Comparison of ENCODE assay signal across 8 mouse cellular contexts in genomic region chr3:9174517-9174832, GRCm38 (mm10).
A peak's percentile ranks its signal among the peaks of the same experiment; 100 is the strongest.
DNase-seq lines count a peak whose midpoint lies in the region; ATAC-seq and TF ChIP-seq lines count a peak whose summit lies in the region.
"Had no signal": no experiment of that assay in that cellular context is flagged by ENCODE, and none has a peak within 500 bp of the region (broad histone marks: within the 10 kb centered on the region; RNA-seq: fewer than 3 reads in every experiment).

No protein-coding gene starts in this region.

- H3K4me3 ChIP-seq in kidney, embryonic 14.5 days (ENCODE audit: low read length) = no peak overlapping the region
- peak overlapping the region; percentile 7 for H3K4me3 ChIP-seq in bone marrow, adult 2 months (replicated peaks; ENCODE audit: control insufficient read depth, low read depth, low read length)
- H3K4me3 ChIP-seq in limb, embryonic 15.5 days = peak overlapping the region; percentile 7; the same call in 1 of the 2 replicates

- H3K4me2 ChIP-seq in kidney, embryonic 14.5 days (replicated peaks; ENCODE audit: low read depth, low read length) = no peak overlapping the region
- peak overlapping the region; percentile 39 for H3K4me2 ChIP-seq in limb, embryonic 15.5 days

- no peak overlapping the region for H3K9ac ChIP-seq in kidney, embryonic 14.5 days (ENCODE audit: low read depth, low read length)
- no peak overlapping the region for H3K9ac ChIP-seq in limb, embryonic 15.5 days

- peaks cover 5% of the 10 kb centered on the region; the same call in 1 of the 2 replicates for H3K4me1 ChIP-seq in kidney, embryonic 14.5 days (ENCODE audit: control insufficient read depth, insufficient read depth, low read length)
- H3K4me1 ChIP-seq in bone marrow, adult 2 months (ENCODE audit: control insufficient read depth, insufficient read depth, low read length) = peaks cover 3% of the 10 kb centered on the region
- H3K4me1 ChIP-seq in limb, embryonic 15.5 days = peaks cover 13% of the 10 kb centered on the region

- TF ChIP-seq POLR2A in bone marrow, adult 2 months (IDR thresholded peaks at IDR 0.05; ENCODE audit: borderline replicate concordance, control insufficient read depth, low read depth, low read length) = no peak

- DNase-seq in kidney, postnatal 14 days = no peak
- DNase-seq in fat pad, adult 2 months (ENCODE audit: extremely low read depth, low read depth, low spot score) = peak; percentile 28
- no peak for DNase-seq in layer of hippocampus, adult 9-11 months
- DNase-seq: liver had no signal

- H3K36me3 ChIP-seq in kidney, embryonic 14.5 days (ENCODE audit: control insufficient read depth, insufficient read depth, low read length) = no peaks in the 10 kb centered on the region
- H3K36me3 ChIP-seq in limb, embryonic 15.5 days = no peaks in the 10 kb centered on the region

- 63% methylated on average over 2 of the region's 2 CpGs for WGBS in kidney, embryonic 14.5 days
- 58% methylated on average over 2 of the region's 2 CpGs for WGBS in bone marrow, adult 2 months
- 26% methylated on average over 2 of the region's 2 CpGs for WGBS in limb, embryonic 15.5 days

- TF ChIP-seq CTCF in bone marrow, adult 2 months (IDR thresholded peaks at IDR 0.05; ENCODE audit: control insufficient read depth, insufficient read depth, low read length) = no peak

- no peak; the same call in 1 of the 2 replicates for ATAC-seq in kidney, embryonic 14.5 days (ENCODE audit: low FRiP score, low TSS enrichment)
- ATAC-seq in limb, embryonic 15.5 days (ENCODE audit: insufficient number of reproducible peaks, low FRiP score, low TSS enrichment, low read depth) = 0 out of 2 replicates have a peak, but pooled peaks have one; percentile 31
- ATAC-seq in frontal cortex, adult (ENCODE audit: low TSS enrichment) = no peak

- no peaks in the 10 kb centered on the region for H3K27me3 ChIP-seq in kidney, embryonic 14.5 days (ENCODE audit: control insufficient read depth, insufficient read depth, low read length)
- H3K27me3 ChIP-seq in limb, embryonic 15.5 days = no peaks in the 10 kb centered on the region

- peak overlapping the region; percentile 69 for H3K27ac ChIP-seq in kidney, embryonic 14.5 days (ENCODE audit: low read depth, low read length)
- H3K27ac ChIP-seq in bone marrow, adult 2 months (ENCODE audit: control insufficient read depth, insufficient read depth, low read depth, low read length, poor library complexity) = no peak overlapping the region; the same call in 1 of the 2 replicates
- peak overlapping the region; percentile 68 for H3K27ac ChIP-seq in limb, embryonic 15.5 days

- no peaks in the 10 kb centered on the region for H3K9me3 ChIP-seq in kidney, embryonic 14.5 days (ENCODE audit: control insufficient read depth, low read length)
- H3K9me3 ChIP-seq in limb, embryonic 15.5 days = no peaks in the 10 kb centered on the region
